Mouse (Mus musculus): ENCODE data around the gene Ralgds. TPM values are rescaled to one million over a fixed set of nuclear protein-coding genes. Genes with fewer than 3 reads are reported as not detected.
A peak's percentile ranks its signal among the peaks of the same experiment; 100 is the strongest.

Ralgds gene
- polyA plus RNA-seq, 1 experiment from 2014 or later: 23.2 TPM

- DNase-seq (ENCODE audit: extremely low spot score, low spot score): no peak
- Histone ChIP-seq H3K9me3 (no peaks in the 10 kb centered on the region), H3K36me3 (replicated peaks) (no peaks in the 10 kb centered on the region), H3K4me1 (peaks cover 3% of the 10 kb centered on the region), H3K27me3 (ENCODE audit: poor library complexity, severe bottlenecking) (peaks cover 6% of the 10 kb centered on the region; the same call in 1 of the 2 replicates), H3K4me3 (no peak overlapping the region), H3K27ac (no peak overlapping the region)
- WGBS: 41% methylated on average over 1 of the region's 1 CpGs
Observed at GRCm38 (mm10) chr2:28588574-28588973, 75.6 kb downstream of the Ralgds start.

- no peak overlapping the region for H3K4me3 ChIP-seq
- H3K4me1 ChIP-seq: no peaks in the 10 kb centered on the region
- WGBS: 90% methylated on average over 2 of the region's 2 CpGs
- no peak overlapping the region for H3K27ac ChIP-seq
- no peak for DNase-seq (ENCODE audit: extremely low spot score, low spot score)
- no peaks in the 10 kb centered on the region for H3K9me3 ChIP-seq
- no peaks in the 10 kb centered on the region for H3K36me3 ChIP-seq (replicated peaks)
- peaks cover 16% of the 10 kb centered on the region; the same call in 1 of the 2 replicates for H3K27me3 ChIP-seq (ENCODE audit: poor library complexity, severe bottlenecking)
Observed at GRCm38 (mm10) chr2:28591479-28591878, 78.6 kb downstream of the Ralgds start.

GRCm38 (mm10) chr2:28592809-28593208 lies 79.9 kb downstream of the Ralgds start:
- peak; percentile 64 for DNase-seq (ENCODE audit: extremely low spot score, low spot score)
- no peak overlapping the region for H3K4me3 ChIP-seq
- peaks cover under 1% of the 10 kb centered on the region; the same call in 1 of the 2 replicates for H3K4me1 ChIP-seq
- 10% methylated on average over 15 of the region's 15 CpGs for WGBS
- no peaks in the 10 kb centered on the region for H3K36me3 ChIP-seq (replicated peaks)
- H3K9me3 ChIP-seq: peaks cover 3% of the 10 kb centered on the region; the same call in 1 of the 2 replicates
- peaks cover 16% of the 10 kb centered on the region; the same call in 1 of the 2 replicates for H3K27me3 ChIP-seq (ENCODE audit: poor library complexity, severe bottlenecking)
- no peak overlapping the region for H3K27ac ChIP-seq

- H3K9me3 ChIP-seq: peaks cover 3% of the 10 kb centered on the region; the same call in 1 of the 2 replicates
- peaks cover 16% of the 10 kb centered on the region; the same call in 1 of the 2 replicates for H3K27me3 ChIP-seq (ENCODE audit: poor library complexity, severe bottlenecking)
- H3K36me3 ChIP-seq (replicated peaks): no peaks in the 10 kb centered on the region
- no peak overlapping the region for H3K4me3 ChIP-seq
- DNase-seq (ENCODE audit: extremely low spot score, low spot score): no peak
- 89% methylated on average over 7 of the region's 7 CpGs for WGBS
- H3K27ac ChIP-seq: no peak overlapping the region
- H3K4me1 ChIP-seq: peaks cover 18% of the 10 kb centered on the region
Observed at GRCm38 (mm10) chr2:28596021-28596420, 83.1 kb downstream of the Ralgds start.

- Histone ChIP-seq H3K36me3 (replicated peaks) (no peaks in the 10 kb centered on the region), H3K9me3 (peaks cover 3% of the 10 kb centered on the region; the same call in 1 of the 2 replicates), H3K4me3 (no peak overlapping the region), H3K27me3 (ENCODE audit: poor library complexity, severe bottlenecking) (peaks cover 16% of the 10 kb centered on the region; the same call in 1 of the 2 replicates), H3K4me1 (peaks cover 25% of the 10 kb centered on the region), H3K27ac (no peak overlapping the region)
- 88% methylated on average over 7 of the region's 7 CpGs for WGBS
- no peak for DNase-seq (ENCODE audit: extremely low spot score, low spot score)
Observed at GRCm38 (mm10) chr2:28596998-28597397, 84.1 kb downstream of the Ralgds start.

GRCm38 (mm10) chr2:28597733-28598547 lies 85.0 kb downstream of the Ralgds start:
- Histone ChIP-seq H3K4me1 (peaks cover 29% of the 10 kb centered on the region), H3K27ac (0 out of 2 replicates have a peak overlapping the region, but pooled peaks have one; percentile 35), H3K27me3 (ENCODE audit: poor library complexity, severe bottlenecking) (peaks cover 16% of the 10 kb centered on the region; the same call in 1 of the 2 replicates)

GRCm38 (mm10) chr2:28598692-28599568 lies 86.0 kb downstream of the Ralgds start:
- DNase-seq (ENCODE audit: extremely low spot score, low spot score): no peak
- H3K27ac ChIP-seq: peak overlapping the region; percentile 9; the same call in 1 of the 2 replicates
- H3K27me3 ChIP-seq (ENCODE audit: poor library complexity, severe bottlenecking): 0 out of 2 replicates have a peak, but pooled peaks cover 6% of the 10 kb centered on the region
- H3K4me3 ChIP-seq: no peak overlapping the region
- H3K9me3 ChIP-seq: peaks cover 3% of the 10 kb centered on the region; the same call in 1 of the 2 replicates
- H3K4me1 ChIP-seq: peaks cover 29% of the 10 kb centered on the region
- 69% methylated on average over 12 of the region's 12 CpGs for WGBS
- no peaks in the 10 kb centered on the region for H3K36me3 ChIP-seq (replicated peaks)

More at GRCm38 (mm10) chr2:28597733-28598547, 85.0 kb downstream of the Ralgds start:
- H3K4me3 ChIP-seq: no peak overlapping the region
- no peaks in the 10 kb centered on the region for H3K36me3 ChIP-seq (replicated peaks)
- no peak for DNase-seq (ENCODE audit: extremely low spot score, low spot score)
- H3K9me3 ChIP-seq: peaks cover 3% of the 10 kb centered on the region; the same call in 1 of the 2 replicates
- 73% methylated on average over 7 of the region's 7 CpGs for WGBS

- WGBS: 82% methylated on average over 6 of the region's 6 CpGs
- no peak for DNase-seq (ENCODE audit: extremely low spot score, low spot score)
- H3K4me3 ChIP-seq: no peak overlapping the region
- no peaks in the 10 kb centered on the region for H3K36me3 ChIP-seq (replicated peaks)
- peaks cover 29% of the 10 kb centered on the region for H3K4me1 ChIP-seq
- H3K27me3 ChIP-seq (ENCODE audit: poor library complexity, severe bottlenecking): 0 out of 2 replicates have a peak, but pooled peaks cover under 1% of the 10 kb centered on the region
- H3K27ac ChIP-seq: peak overlapping the region; percentile 9; the same call in 1 of the 2 replicates
- peaks cover 3% of the 10 kb centered on the region; the same call in 1 of the 2 replicates for H3K9me3 ChIP-seq
Observed at GRCm38 (mm10) chr2:28599569-28599900, 86.6 kb downstream of the Ralgds start.

- Histone ChIP-seq H3K4me3 (no peak overlapping the region), H3K27me3 (ENCODE audit: poor library complexity, severe bottlenecking) (no peaks in the 10 kb centered on the region), H3K9me3 (peaks cover 1% of the 10 kb centered on the region; the same call in 1 of the 2 replicates), H3K36me3 (replicated peaks) (no peaks in the 10 kb centered on the region), H3K27ac (peak overlapping the region; percentile 40; the same call in 1 of the 2 replicates), H3K4me1 (peaks cover 31% of the 10 kb centered on the region)
- 64% methylated on average over 12 of the region's 12 CpGs for WGBS
- no peak for DNase-seq (ENCODE audit: extremely low spot score, low spot score)
Observed at GRCm38 (mm10) chr2:28601720-28602590, 89.0 kb downstream of the Ralgds start.
